Mouse (Mus musculus): ENCODE data around the gene Map6. TPM values are rescaled to one million over a fixed set of nuclear protein-coding genes. Genes with fewer than 3 reads are reported as not detected.
A peak's percentile ranks its signal among the peaks of the same experiment; 100 is the strongest.
"Not testable (repeated sequence)": the region's sequence is repeated elsewhere in the genome, so short reads cannot be mapped to it uniquely, and the experiment has no call there.

Gene Map6
- polyA plus RNA-seq, 1 experiment from 2014 or later: 5.0 TPM

DNA sequence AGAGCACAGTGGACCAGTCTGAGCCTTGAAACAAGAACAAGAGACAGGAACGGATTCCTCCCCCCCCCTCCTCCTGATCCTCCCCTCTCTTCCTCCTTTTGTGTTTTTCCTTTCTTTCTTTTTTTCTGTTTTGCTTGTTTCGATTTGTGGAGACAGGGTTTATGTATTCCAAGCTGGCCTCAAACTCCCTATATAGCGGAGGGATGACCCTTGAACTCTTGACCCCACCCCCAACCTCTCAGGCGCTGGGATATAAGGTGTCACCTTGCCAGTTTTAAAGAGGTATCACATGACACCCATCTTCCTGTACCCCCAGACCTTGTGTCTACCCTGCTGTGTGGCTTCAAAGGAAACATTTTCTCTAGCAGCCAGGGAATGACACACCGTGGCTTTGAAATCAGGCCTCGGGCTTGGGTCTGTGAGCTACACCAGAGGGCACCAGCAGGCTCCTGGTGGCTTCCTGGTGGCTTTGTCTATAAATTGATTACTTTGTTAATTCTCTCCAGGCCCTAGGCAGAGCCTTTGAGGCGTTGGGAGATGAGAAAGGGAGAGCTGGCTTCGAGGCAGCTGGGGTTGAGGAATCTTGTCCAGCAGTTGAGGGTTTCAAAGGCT, 93.7 kb downstream of the Map6 start:
- Histone ChIP-seq H3K9ac (ENCODE audit: low read length) (peak overlapping the region; percentile 55), H3K9me3 (replicated peaks; ENCODE audit: control insufficient read depth, low read length) (no peaks in the 10 kb centered on the region), H3K27me3 (ENCODE audit: control insufficient read depth, insufficient read depth, low read length) (no peaks in the 10 kb centered on the region), H3K4me2 (ENCODE audit: low read depth, low read length) (peak overlapping the region; percentile 35), H3K36me3 (ENCODE audit: control insufficient read depth, insufficient read depth, low read length) (no peaks in the 10 kb centered on the region), H3K27ac (ENCODE audit: low read length) (peak overlapping the region; percentile 93), H3K4me3 (replicated peaks; ENCODE audit: low read length) (no peak overlapping the region), H3K4me1 (ENCODE audit: control insufficient read depth, insufficient read depth, low read length) (peaks cover 32% of the 10 kb centered on the region)
- WGBS: 27% methylated on average over 8 of the region's 8 CpGs
- ATAC-seq (ENCODE audit: insufficient read depth, low FRiP score): no peak

DNA sequence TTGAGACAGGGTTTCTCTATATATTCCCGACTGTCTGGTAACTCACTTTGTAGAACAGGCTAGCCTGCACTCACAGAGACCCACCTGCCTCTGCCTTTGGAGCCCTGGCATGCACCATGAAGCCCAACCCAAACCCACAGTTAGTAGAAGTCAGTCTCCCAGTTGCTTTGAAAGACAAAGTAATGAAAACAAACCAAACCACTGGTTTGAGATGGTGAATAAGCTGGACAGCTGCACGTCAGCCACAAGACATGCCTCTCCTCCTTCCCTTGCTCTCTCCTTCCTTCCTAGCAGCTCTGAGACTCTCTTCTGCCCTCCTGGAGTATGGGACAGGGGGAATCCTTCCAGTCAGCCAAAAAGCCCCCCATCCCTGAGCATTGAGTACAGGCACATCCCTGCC, 94.9 kb downstream of the Map6 start:
- no peak overlapping the region for H3K4me3 ChIP-seq (replicated peaks; ENCODE audit: low read length)
- H3K27me3 ChIP-seq (ENCODE audit: control insufficient read depth, insufficient read depth, low read length): no peaks in the 10 kb centered on the region
- no peak overlapping the region for H3K9ac ChIP-seq (ENCODE audit: low read length)
- ATAC-seq (ENCODE audit: insufficient read depth, low FRiP score): no peak
- H3K36me3 ChIP-seq (ENCODE audit: control insufficient read depth, insufficient read depth, low read length): no peaks in the 10 kb centered on the region
- no peak overlapping the region for H3K4me2 ChIP-seq (ENCODE audit: low read depth, low read length)
- no peak overlapping the region for H3K27ac ChIP-seq (ENCODE audit: low read length)
- H3K4me1 ChIP-seq (ENCODE audit: control insufficient read depth, insufficient read depth, low read length): peaks cover 20% of the 10 kb centered on the region
- no peaks in the 10 kb centered on the region for H3K9me3 ChIP-seq (replicated peaks; ENCODE audit: control insufficient read depth, low read length)
- 81% methylated on average over 2 of the region's 2 CpGs for WGBS

DNA sequence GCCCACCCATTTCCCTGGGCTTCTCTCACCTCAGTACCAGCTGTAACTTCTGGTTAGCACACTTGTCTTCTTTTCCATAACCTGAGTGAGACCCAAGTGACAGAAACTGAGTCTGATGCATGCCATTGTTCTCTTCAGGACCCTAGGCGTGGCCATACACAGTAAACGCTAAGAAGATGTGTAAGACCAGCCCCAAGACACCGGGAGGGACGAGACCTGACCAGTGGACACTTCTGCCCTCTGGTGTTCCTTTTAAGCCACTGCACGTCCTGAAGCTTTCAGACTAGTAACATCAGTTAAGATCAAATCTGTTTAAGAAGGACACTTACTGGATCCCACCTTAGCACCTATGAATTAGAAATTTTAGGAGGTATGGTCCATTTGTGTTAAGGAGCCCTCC, 97.8 kb downstream of the Map6 start:
- no peak for ATAC-seq (ENCODE audit: insufficient read depth, low FRiP score)
- Histone ChIP-seq H3K27ac (ENCODE audit: low read length) (no peak overlapping the region), H3K4me3 (replicated peaks; ENCODE audit: low read length) (no peak overlapping the region), H3K36me3 (ENCODE audit: control insufficient read depth, insufficient read depth, low read length) (no peaks in the 10 kb centered on the region), H3K9ac (ENCODE audit: low read length) (no peak overlapping the region), H3K4me2 (ENCODE audit: low read depth, low read length) (no peak overlapping the region), H3K9me3 (replicated peaks; ENCODE audit: control insufficient read depth, low read length) (no peaks in the 10 kb centered on the region), H3K27me3 (ENCODE audit: control insufficient read depth, insufficient read depth, low read length) (no peaks in the 10 kb centered on the region), H3K4me1 (ENCODE audit: control insufficient read depth, insufficient read depth, low read length) (peaks cover 8% of the 10 kb centered on the region)
- WGBS: 0% methylated on average over 5 of the region's 5 CpGs

DNA sequence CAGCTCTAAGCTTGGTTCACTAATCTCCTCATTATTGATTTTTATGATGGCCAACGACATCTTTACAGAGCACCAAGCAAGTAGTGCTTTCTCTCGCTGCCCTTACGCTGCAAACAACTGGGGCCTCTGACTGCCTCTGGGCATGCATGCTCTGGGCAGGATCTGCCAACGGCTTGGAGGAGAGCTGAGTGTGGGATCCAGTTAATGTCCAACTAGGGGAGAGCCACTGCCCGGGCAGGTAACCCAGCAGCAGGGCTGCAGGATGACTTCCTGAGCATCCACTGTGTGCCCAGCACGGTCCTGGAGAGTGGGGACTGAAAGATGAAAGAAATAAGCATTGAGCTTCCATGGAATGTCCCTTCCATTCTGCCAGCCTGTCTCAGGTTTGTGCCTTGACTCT, 99.5 kb downstream of the Map6 start:
- H3K27me3 ChIP-seq (ENCODE audit: control insufficient read depth, insufficient read depth, low read length): no peaks in the 10 kb centered on the region
- 55% methylated on average over 6 of the region's 6 CpGs for WGBS
- no peak overlapping the region for H3K4me3 ChIP-seq (replicated peaks; ENCODE audit: low read length)
- H3K27ac ChIP-seq (ENCODE audit: low read length): no peak overlapping the region
- H3K9ac ChIP-seq (ENCODE audit: low read length): no peak overlapping the region
- H3K4me1 ChIP-seq (ENCODE audit: control insufficient read depth, insufficient read depth, low read length): no peaks in the 10 kb centered on the region
- no peak overlapping the region for H3K4me2 ChIP-seq (ENCODE audit: low read depth, low read length)
- no peak for ATAC-seq (ENCODE audit: insufficient read depth, low FRiP score)
- no peaks in the 10 kb centered on the region for H3K9me3 ChIP-seq (replicated peaks; ENCODE audit: control insufficient read depth, low read length)
- no peaks in the 10 kb centered on the region for H3K36me3 ChIP-seq (ENCODE audit: control insufficient read depth, insufficient read depth, low read length)

DNA sequence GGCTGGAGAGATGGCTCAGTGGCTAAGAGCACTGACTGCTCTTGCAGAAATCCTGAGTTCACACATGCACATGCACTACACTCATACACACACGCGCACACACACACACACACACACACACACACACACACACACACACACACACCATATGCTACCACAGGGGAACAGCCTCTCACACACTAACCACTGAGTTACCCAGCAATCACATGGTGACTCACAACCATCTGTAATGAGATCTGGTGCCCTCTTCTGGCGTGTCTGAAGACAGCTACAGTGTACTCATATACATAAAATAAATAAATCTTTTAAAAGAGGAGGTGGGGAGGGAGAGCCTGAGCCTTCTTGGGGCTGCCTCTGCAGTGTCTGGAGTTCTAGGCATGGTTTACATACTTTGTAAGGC, 107.1 kb downstream of the Map6 start:
- 67% methylated on average over 3 of the region's 3 CpGs for WGBS

DNA sequence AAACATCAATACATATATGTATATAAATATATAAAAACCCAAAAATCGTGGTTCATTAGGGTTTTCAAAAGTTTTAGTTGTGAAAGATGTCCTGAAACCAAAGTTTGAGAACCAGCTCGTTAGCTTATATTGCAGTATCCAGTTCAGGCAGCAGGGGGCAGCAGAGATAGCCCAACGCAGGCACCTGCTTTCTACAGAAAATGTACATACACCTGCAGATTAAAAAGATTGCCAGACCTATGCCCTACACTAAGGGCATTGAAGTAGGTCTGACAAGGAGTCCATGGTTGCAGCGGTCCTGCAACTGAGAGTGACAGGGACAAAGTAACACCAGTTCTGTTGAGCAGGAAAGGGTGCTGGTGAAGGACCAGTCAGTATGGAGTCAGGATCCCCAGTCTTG, 108.2 kb downstream of the Map6 start:
- no peaks in the 10 kb centered on the region for H3K4me1 ChIP-seq (ENCODE audit: control insufficient read depth, insufficient read depth, low read length)
- H3K9ac ChIP-seq (ENCODE audit: low read length): no peak overlapping the region
- H3K27me3 ChIP-seq (ENCODE audit: control insufficient read depth, insufficient read depth, low read length): no peaks in the 10 kb centered on the region
- ATAC-seq (ENCODE audit: insufficient read depth, low FRiP score): peak; percentile 52; the same call in 1 of the 2 replicates
- WGBS: 6% methylated on average over 4 of the region's 4 CpGs
- H3K4me3 ChIP-seq (replicated peaks; ENCODE audit: low read length): no peak overlapping the region
- H3K36me3 ChIP-seq (ENCODE audit: control insufficient read depth, insufficient read depth, low read length): no peaks in the 10 kb centered on the region
- no peaks in the 10 kb centered on the region for H3K9me3 ChIP-seq (replicated peaks; ENCODE audit: control insufficient read depth, low read length)
- H3K4me2 ChIP-seq (ENCODE audit: low read depth, low read length): no peak overlapping the region
- H3K27ac ChIP-seq (ENCODE audit: low read length): no peak overlapping the region

More for the DNA sequence above, 107.1 kb downstream of the Map6 start:
- H3K9me3 ChIP-seq (replicated peaks; ENCODE audit: control insufficient read depth, low read length); H3K9ac ChIP-seq (ENCODE audit: low read length); H3K27ac ChIP-seq (ENCODE audit: low read length); H3K36me3 ChIP-seq (ENCODE audit: control insufficient read depth, insufficient read depth, low read length); H3K4me1 ChIP-seq (ENCODE audit: control insufficient read depth, insufficient read depth, low read length); H3K4me2 ChIP-seq (ENCODE audit: low read depth, low read length); ATAC-seq (ENCODE audit: insufficient read depth, low FRiP score); H3K27me3 ChIP-seq (ENCODE audit: control insufficient read depth, insufficient read depth, low read length); H3K4me3 ChIP-seq (replicated peaks; ENCODE audit: low read length): not testable (repeated sequence)

DNA sequence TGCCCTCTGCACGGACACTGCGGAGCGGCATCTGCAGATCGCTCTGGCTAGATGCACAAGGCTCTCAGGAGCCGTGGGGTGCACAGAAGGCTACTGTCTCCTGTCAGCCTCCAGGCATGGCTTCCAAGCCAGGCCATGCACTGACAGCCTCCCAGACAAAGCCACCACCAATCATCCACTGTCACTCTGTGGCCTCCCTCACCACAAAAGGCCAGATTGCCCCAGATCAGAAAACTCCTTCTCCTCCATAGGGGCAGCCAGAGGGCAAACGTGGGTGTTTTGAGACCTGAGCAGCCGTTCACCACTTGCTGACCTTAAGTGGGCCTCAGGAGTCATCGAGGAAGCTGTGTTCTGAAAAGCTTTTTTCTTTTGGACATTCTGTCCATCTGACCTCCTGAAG, 111.6 kb downstream of the Map6 start:
- no peaks in the 10 kb centered on the region for H3K9me3 ChIP-seq (replicated peaks; ENCODE audit: control insufficient read depth, low read length)
- no peaks in the 10 kb centered on the region for H3K27me3 ChIP-seq (ENCODE audit: control insufficient read depth, insufficient read depth, low read length)
- no peak overlapping the region for H3K27ac ChIP-seq (ENCODE audit: low read length)
- H3K4me3 ChIP-seq (replicated peaks; ENCODE audit: low read length): no peak overlapping the region
- no peaks in the 10 kb centered on the region for H3K36me3 ChIP-seq (ENCODE audit: control insufficient read depth, insufficient read depth, low read length)
- no peak for ATAC-seq (ENCODE audit: insufficient read depth, low FRiP score)
- H3K9ac ChIP-seq (ENCODE audit: low read length): peak overlapping the region; percentile 36; the same call in 1 of the 2 replicates
- H3K4me1 ChIP-seq (ENCODE audit: control insufficient read depth, insufficient read depth, low read length): peaks cover 13% of the 10 kb centered on the region
- no peak overlapping the region for H3K4me2 ChIP-seq (ENCODE audit: low read depth, low read length)
- WGBS: 68% methylated on average over 8 of the region's 8 CpGs

DNA sequence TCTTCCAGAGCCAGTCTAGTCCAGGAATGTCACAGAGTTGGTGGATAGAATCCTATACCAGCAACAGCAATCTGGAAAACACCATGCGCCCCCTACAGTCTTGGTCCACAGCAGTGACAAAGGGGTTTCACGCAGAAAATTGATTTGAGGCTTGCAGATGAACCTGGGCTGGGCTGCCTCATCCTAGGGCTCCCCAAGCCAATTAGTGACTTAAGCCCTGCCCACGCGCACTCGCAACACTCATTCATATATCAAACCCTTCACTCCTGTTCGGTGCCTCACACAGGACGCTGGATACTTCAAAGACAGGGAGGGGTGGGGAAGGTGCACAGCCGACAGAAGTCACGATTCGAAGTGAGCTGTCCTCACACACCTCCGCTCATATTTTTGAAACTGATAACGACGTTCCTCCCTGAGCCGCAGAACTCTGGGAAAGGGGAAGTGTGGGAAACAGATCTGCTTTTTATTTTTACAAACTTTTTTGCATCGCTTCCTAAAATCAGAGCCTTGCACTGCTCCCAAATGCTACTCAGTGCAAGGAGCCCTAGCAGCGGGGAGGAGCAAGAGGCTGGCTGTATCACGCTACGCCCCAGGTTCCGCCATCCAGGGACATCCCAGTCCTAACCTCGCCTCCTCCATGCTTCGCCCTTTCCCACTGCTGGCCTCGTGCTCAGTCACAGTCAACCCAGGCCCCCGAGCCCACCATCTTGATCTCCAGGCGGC, 113.4 kb downstream of the Map6 start:
- no peaks in the 10 kb centered on the region for H3K36me3 ChIP-seq (ENCODE audit: control insufficient read depth, insufficient read depth, low read length)
- H3K27ac ChIP-seq (ENCODE audit: low read length): peak overlapping the region; percentile 92
- H3K9me3 ChIP-seq (replicated peaks; ENCODE audit: control insufficient read depth, low read length): no peaks in the 10 kb centered on the region
- ATAC-seq (ENCODE audit: insufficient read depth, low FRiP score): peak; percentile 65
- WGBS: under 1% methylated on average over 24 of the region's 24 CpGs
- H3K27me3 ChIP-seq (ENCODE audit: control insufficient read depth, insufficient read depth, low read length): no peaks in the 10 kb centered on the region
- peaks cover 25% of the 10 kb centered on the region for H3K4me1 ChIP-seq (ENCODE audit: control insufficient read depth, insufficient read depth, low read length)
- peak overlapping the region; percentile 73 for H3K4me3 ChIP-seq (replicated peaks; ENCODE audit: low read length)
- H3K4me2 ChIP-seq (ENCODE audit: low read depth, low read length): peak overlapping the region; percentile 91
- H3K9ac ChIP-seq (ENCODE audit: low read length): peak overlapping the region; percentile 73

DNA sequence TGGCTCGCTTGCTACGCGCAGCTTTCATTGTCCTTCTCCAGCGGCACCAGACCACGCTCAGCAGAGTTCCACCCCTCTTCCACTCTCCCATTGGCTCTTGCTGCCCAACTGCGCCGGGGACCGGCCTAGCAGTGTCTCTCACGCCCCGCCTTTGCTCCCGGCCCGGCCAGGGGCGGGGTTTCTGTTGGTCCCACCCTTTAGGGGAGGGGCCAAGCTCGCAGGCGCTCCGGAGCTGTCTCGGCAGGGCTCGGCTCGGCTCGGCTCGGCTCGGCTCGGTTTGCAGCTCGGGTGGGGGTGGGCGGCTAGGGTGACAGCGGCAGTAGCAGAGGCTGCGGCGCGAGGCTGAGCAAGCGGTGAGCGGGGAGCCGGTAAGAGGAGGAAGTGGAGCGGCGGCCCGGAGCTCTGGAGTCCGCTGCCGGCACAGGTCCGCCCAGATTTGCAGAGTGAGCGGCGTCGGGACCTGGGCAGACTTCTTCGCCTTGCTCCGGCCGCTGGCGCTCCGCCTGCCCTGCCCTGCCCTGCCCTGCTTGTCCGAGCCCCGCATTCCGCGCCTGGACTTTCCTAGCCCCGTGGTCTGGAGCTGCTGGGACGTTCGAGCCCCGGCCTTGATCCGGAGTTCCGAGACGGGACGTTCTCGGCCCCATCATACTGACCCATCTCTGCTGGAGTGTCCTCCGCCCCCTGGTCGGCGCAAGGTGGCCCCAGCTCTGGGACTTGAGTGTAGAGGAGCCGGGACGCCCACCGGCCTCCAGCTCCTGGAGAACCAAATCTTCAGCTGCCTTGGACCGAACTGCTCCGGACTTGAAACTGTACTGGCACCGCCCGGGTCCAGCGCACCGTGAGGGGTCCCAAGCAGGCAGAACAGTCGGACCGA, 114.2 kb downstream of the Map6 start, which contains the start of gene Gdpd5:
TSS of gene Gdpd5 (plus strand) at position 201 of the 874 bp plus-strand sequence.
- no peaks in the 10 kb centered on the region for H3K9me3 ChIP-seq (replicated peaks; ENCODE audit: control insufficient read depth, low read length)
- no peaks in the 10 kb centered on the region for H3K27me3 ChIP-seq (ENCODE audit: control insufficient read depth, insufficient read depth, low read length)
- H3K9ac ChIP-seq (ENCODE audit: low read length): peak within 1 kb of the TSS; percentile 87
- peak within 1 kb of the TSS; percentile 91 for H3K4me2 ChIP-seq (ENCODE audit: low read depth, low read length)
- H3K4me3 ChIP-seq (replicated peaks; ENCODE audit: low read length): peak within 1 kb of the TSS; percentile 73
- WGBS: under 1% methylated on average over 73 of the region's 73 CpGs
- no peaks in the 10 kb centered on the region for H3K36me3 ChIP-seq (ENCODE audit: control insufficient read depth, insufficient read depth, low read length)
- peaks cover 25% of the 10 kb centered on the region for H3K4me1 ChIP-seq (ENCODE audit: control insufficient read depth, insufficient read depth, low read length)
- peak within 1 kb of the TSS; percentile 92 for H3K27ac ChIP-seq (ENCODE audit: low read length)
- ATAC-seq (ENCODE audit: insufficient read depth, low FRiP score): peak; percentile 96
